Mouse (Mus musculus) CH12.LX (cell line): Measurements from ENCODE around the gene Elf1. TPM values are rescaled to one million over a fixed set of nuclear protein-coding genes. Genes with fewer than 3 reads are reported as not detected.

ENCODE experiments used
- DNase-seq: peaks from one replicate; pipeline ENCODE4 v3.0.0-alpha.2; 2013; ENCODE audit errors: extremely low read depth
- H3K27ac ChIP-seq: 2 replicates; pipeline ENCODE4 v1.5.1; 2012; ENCODE audit warnings: low read depth, mild to moderate bottlenecking, control low read depth, moderate library complexity; ENCODE audit not compliant: insufficient read depth
- H3K27me3 ChIP-seq: replicated peaks from 2 replicates; pipeline ENCODE3; 2012; ENCODE audit warnings: inconsistent platforms
- H3K36me3 ChIP-seq, 2 experiments: replicated peaks in 1 of 2; 2 replicates each; pipeline versions ENCODE3 to v1.6.1; 2012; ENCODE audit warnings: inconsistent platforms in 1 of 2, low read length in 1 of 2, mild to moderate bottlenecking in 1 of 2, mixed read lengths in 1 of 2, moderate library complexity in 1 of 2; ENCODE audit not compliant: control insufficient read depth in 1 of 2, insufficient read depth in 1 of 2
- H3K4me1 ChIP-seq, 2 experiments: 2 replicates each; pipeline ENCODE4 v1.6.1; 2012; ENCODE audit warnings: inconsistent platforms in 1 of 2, moderate library complexity in 1 of 2; ENCODE audit not compliant: insufficient read depth in 2 of 2, control insufficient read depth in 1 of 2
- H3K4me2 ChIP-seq: 2 replicates; pipeline ENCODE4 v1.6.1; 2012; ENCODE audit warnings: low read depth, mild to moderate bottlenecking, control low read depth; ENCODE audit not compliant: poor library complexity, insufficient read depth, severe bottlenecking
- H3K4me3 ChIP-seq, 3 experiments: fragments of 150-350 bp in 1 of 3; sonication (generic) in 1 of 3; replicated peaks in 1 of 3; 2 replicates each; pipeline versions ENCODE3 to v1.5.1; 2011 to 2012; ENCODE audit warnings: low read depth in 2 of 3, low read length in 2 of 3, mild to moderate bottlenecking in 2 of 3, moderate library complexity in 2 of 3, control low read depth in 1 of 3, improper control_type of control experiment in 1 of 3, inconsistent platforms in 1 of 3, mixed read lengths in 1 of 3; ENCODE audit not compliant: poor library complexity in 1 of 3
- H3K79me2 ChIP-seq: replicated peaks from 2 replicates; pipeline ENCODE4 v1.6.1; 2012; ENCODE audit warnings: mild to moderate bottlenecking, moderate library complexity; ENCODE audit not compliant: control insufficient read depth, poor library complexity, insufficient read depth, severe bottlenecking; ENCODE audit errors: extremely low read depth
- H3K9ac ChIP-seq: 2 replicates; pipeline ENCODE4 v1.6.1; 2012; ENCODE audit warnings: low read depth, mild to moderate bottlenecking, control low read depth, moderate library complexity; ENCODE audit not compliant: insufficient read depth
- H3K9me3 ChIP-seq: replicated peaks from 2 replicates; pipeline ENCODE3; 2012; ENCODE audit warnings: low read length, inconsistent platforms, mixed read lengths
- BHLHE40 ChIP-seq: IDR thresholded peaks from 2 replicates; pipeline ENCODE4 v1.6.1; 2011; ENCODE audit warnings: mild to moderate bottlenecking, low read depth, low read length, improper control_type of control experiment
- CHD1 ChIP-seq: IDR thresholded peaks from 2 replicates; pipeline ENCODE4 v1.6.1; 2012; ENCODE audit warnings: low read depth, low read length, improper control_type of control experiment, inconsistent platforms
- CHD2 ChIP-seq: IDR thresholded peaks from 2 replicates; pipeline ENCODE4 v1.6.1; 2011; ENCODE audit warnings: low read length, improper control_type of control experiment
- E2F4 ChIP-seq: IDR thresholded peaks from 2 replicates; pipeline ENCODE4 v1.6.1; 2011; ENCODE audit warnings: low read depth, low read length, improper control_type of control experiment; ENCODE audit not compliant: insufficient replicate concordance
- EP300 ChIP-seq: IDR thresholded peaks from 2 replicates; pipeline ENCODE4 v1.6.1; 2011; ENCODE audit warnings: low read length, improper control_type of control experiment
- JUND ChIP-seq: conservative IDR thresholded peaks from 2 replicates; pipeline ENCODE4 v1.6.1; 2011; ENCODE audit warnings: low read depth, low read length, improper control_type of control experiment
- MAZ ChIP-seq: IDR thresholded peaks from 2 replicates; pipeline ENCODE4 v1.6.1; 2012; ENCODE audit warnings: low read depth, mild to moderate bottlenecking, inconsistent platforms, low read length, improper control_type of control experiment, moderate library complexity
- MEF2A ChIP-seq: IDR thresholded peaks from 2 replicates; pipeline ENCODE4 v1.6.1; 2014; ENCODE audit warnings: low read depth, mild to moderate bottlenecking, inconsistent platforms, low read length, improper control_type of control experiment, borderline replicate concordance
- MYC ChIP-seq: IDR thresholded peaks from 2 replicates; pipeline ENCODE4 v1.6.1; 2011; ENCODE audit warnings: low read depth, mild to moderate bottlenecking, improper control_type of control experiment, low read length
- NELFE ChIP-seq: IDR thresholded peaks from 2 replicates; pipeline ENCODE4 v1.6.1; 2011; ENCODE audit warnings: low read depth, low read length, improper control_type of control experiment
- NRF1 ChIP-seq: IDR thresholded peaks from 2 replicates; pipeline ENCODE4 v1.6.1; 2014; ENCODE audit warnings: low read depth, mild to moderate bottlenecking, inconsistent platforms, low read length, improper control_type of control experiment, moderate library complexity
- PAX5 ChIP-seq: IDR thresholded peaks from 2 replicates; pipeline ENCODE4 v1.6.1; 2012; ENCODE audit warnings: low read length, inconsistent platforms, mixed read lengths
- POLR2A ChIP-seq: IDR thresholded peaks from 2 replicates; pipeline ENCODE4 v1.6.1; 2011; ENCODE audit warnings: low read depth, mild to moderate bottlenecking, improper control_type of control experiment, low read length
- RCOR1 ChIP-seq: conservative IDR thresholded peaks from 2 replicates; pipeline ENCODE4 v1.6.1; 2012; ENCODE audit warnings: low read depth, mild to moderate bottlenecking, inconsistent platforms, low read length, improper control_type of control experiment
- SIN3A ChIP-seq: IDR thresholded peaks from 2 replicates; pipeline ENCODE4 v1.6.1; 2012; ENCODE audit warnings: low read length, improper control_type of control experiment, inconsistent platforms
- TCF12 ChIP-seq: IDR thresholded peaks from 2 replicates; pipeline ENCODE4 v1.6.1; 2014; ENCODE audit warnings: low read depth, mild to moderate bottlenecking, inconsistent platforms, low read length, improper control_type of control experiment
- USF2 ChIP-seq: conservative IDR thresholded peaks from 2 replicates; pipeline ENCODE4 v1.6.1; 2011; ENCODE audit warnings: low read depth, low read length, improper control_type of control experiment
- ZKSCAN1 ChIP-seq: IDR thresholded peaks from 2 replicates; pipeline ENCODE4 v1.6.1; 2012; ENCODE audit warnings: low read depth, inconsistent platforms, low read length, improper control_type of control experiment, borderline replicate concordance
- dilution Hi-C: fragments of 300-500 bp; cut with MboI; formaldehyde crosslinking; loops from 2 replicates; pipeline ENCODE4 v1.14.3; 2020; ENCODE audit warnings: low sequenced_read_pairs; ENCODE audit not compliant: extremely low pct_unique_long_range_greater_than_20kb, extremely low pct_ligation_motif_present
- in situ Hi-C: fragments of 300-500 bp; cut with MboI; formaldehyde crosslinking; loops from 3 replicates; pipeline ENCODE4 v1.14.3; 2019; ENCODE audit warnings: low sequenced_read_pairs, low pct_ligation_motif_present, low pct_unique_long_range_greater_than_20kb, mixed read lengths
- polyA plus RNA-seq: library from polyadenylated mRNA; unstranded; fragments of >175 nt; gene quantifications from 2 replicates; pipeline ENCODE4 v1.2.1, GENCODE M21; 2012; ENCODE audit warnings: low read depth; ENCODE audit not compliant: insufficient read length
- total RNA-seq, 2 experiments: library from RNA; depleted of rRNA; stranded (reverse); fragments of 300-350 nt in 1 of 2; fragments of >200 nt in 1 of 2; gene quantifications; 2 replicates each; pipeline ENCODE4 v1.2.3; 2012 to 2014

Gene Elf1
- total and polyA plus RNA-seq, 3 experiments, result 37.1 to 71.7 (median 54.4) TPM

DNA sequence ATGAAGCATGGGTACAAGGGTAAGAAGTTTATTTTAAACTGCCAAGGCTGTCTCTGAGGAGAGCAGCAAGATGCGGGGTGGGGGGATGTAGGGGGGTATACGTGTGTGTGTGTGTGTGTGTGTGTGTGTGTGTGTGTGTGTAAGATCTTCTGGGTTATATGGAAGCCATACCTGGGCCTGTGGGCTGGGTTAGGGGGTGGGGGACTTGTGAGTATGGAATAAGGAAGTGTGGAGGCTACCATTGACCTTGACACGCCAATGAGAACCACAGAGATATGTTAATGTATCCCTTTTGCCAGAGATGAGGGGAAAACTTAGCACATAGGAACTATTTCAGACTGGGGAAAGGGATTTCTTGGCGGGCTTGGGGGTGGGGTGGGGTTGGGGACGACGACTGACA is 108.4 kb downstream of the Elf1 start:
- H3K9ac ChIP-seq, result no peak overlapping the region
- in situ Hi-C loops, result no loop called here
- H3K79me2 ChIP-seq, result peaks cover 50% of the 10 kb centered on the region
- H3K4me3 ChIP-seq, result no peak overlapping the region
- no peak for DNase-seq
- H3K27ac ChIP-seq, result no peak overlapping the region
- H3K27me3 ChIP-seq, result no peaks in the 10 kb centered on the region
- dilution Hi-C loops, result no loop called here
- H3K4me2 ChIP-seq, result no peak overlapping the region
- H3K9me3 ChIP-seq, result no peaks in the 10 kb centered on the region
- peaks cover 11 to 29% of the 10 kb centered on the region in 2 experiments for H3K36me3 ChIP-seq
- no peak for TF ChIP-seq BHLHE40
- H3K4me1 ChIP-seq, result peaks cover 4 to 42% of the 10 kb centered on the region in 2 experiments; a peak in 3 of 4 replicates

- H3K27ac ChIP-seq, result no peak overlapping the region
- no peak overlapping the region for H3K4me2 ChIP-seq
- no peak for TF ChIP-seq JUND
- no peak for TF ChIP-seq MYC
- TF ChIP-seq TCF12, result no peak
- no peak for TF ChIP-seq PAX5
- no peak for TF ChIP-seq USF2
- TF ChIP-seq CHD1, result no peak
- no peak for TF ChIP-seq EP300
- no peak for TF ChIP-seq POLR2A
- no peak for TF ChIP-seq SIN3A
- no peak for TF ChIP-seq MAZ
- TF ChIP-seq ZKSCAN1, result no peak
- TF ChIP-seq CHD2, result no peak
- no peak for TF ChIP-seq E2F4
- no peak for TF ChIP-seq RCOR1
- TF ChIP-seq NELFE, result no peak
- H3K9ac ChIP-seq, result no peak overlapping the region
- H3K4me3 ChIP-seq, result no peak overlapping the region
- dilution Hi-C loops, result no loop called here
- no peaks in the 10 kb centered on the region for H3K27me3 ChIP-seq
- in situ Hi-C loops, result no loop called here
- DNase-seq, result no peak
- no peaks in the 10 kb centered on the region for H3K9me3 ChIP-seq
- peaks cover 53% of the 10 kb centered on the region for H3K79me2 ChIP-seq
- peaks cover 4 to 42% of the 10 kb centered on the region in 2 experiments; a peak in 3 of 4 replicates for H3K4me1 ChIP-seq
- peaks cover 20 to 42% of the 10 kb centered on the region in 2 experiments for H3K36me3 ChIP-seq
Measured at GRCm38 (mm10) chr14:79590916-79591315, 109.9 kb downstream of the Elf1 start.

GRCm38 (mm10) chr14:79591611-79592010 is 110.6 kb downstream of the Elf1 start:
- Histone ChIP-seq H3K4me2 (no peak overlapping the region), H3K27me3 (no peaks in the 10 kb centered on the region), H3K36me3 (peaks cover 23 to 48% of the 10 kb centered on the region in 2 experiments), H3K4me1 (peaks cover 4 to 39% of the 10 kb centered on the region in 2 experiments; a peak in 3 of 4 replicates), H3K9ac (no peak overlapping the region), H3K9me3 (no peaks in the 10 kb centered on the region), H3K79me2 (peaks cover 51% of the 10 kb centered on the region), H3K4me3 (no peak overlapping the region), H3K27ac (no peak overlapping the region)
- dilution Hi-C loops, result no loop called here
- no peak for DNase-seq
- TF ChIP-seq PAX5, result no peak
- no peak for TF ChIP-seq NRF1
- no peak for TF ChIP-seq BHLHE40
- no peak for TF ChIP-seq MEF2A
- in situ Hi-C loops, result no loop called here
